Mouse (Mus musculus) forebrain, postnatal 0 days (tissue): Measurements from ENCODE around the gene Ehd2. TPM values are rescaled to one million over a fixed set of nuclear protein-coding genes. Genes with fewer than 3 reads are reported as not detected.

ENCODE experiments used
- ATAC-seq: fragments of 200-750 bp; cut with Nextera tagmentation; 2 replicates; pipeline ENCODE4 v1.8.0; 2017; ENCODE audit warnings: mild to moderate bottlenecking, moderate library complexity
- DNase-seq: peaks from one replicate; pipeline ENCODE4 v3.0.0-alpha.2; 2015
- H3K27ac ChIP-seq: fragments of 300-500 bp; sonication (generic); 2 replicates; pipeline ENCODE4 v1.5.1; 2014; ENCODE audit warnings: low read depth, mild to moderate bottlenecking, antibody characterized with exemption, low read length, moderate library complexity, mixed read lengths
- H3K27me3 ChIP-seq: fragments of 300-500 bp; sonication (generic); 2 replicates; pipeline ENCODE4 v1.6.1; 2014; ENCODE audit warnings: mild to moderate bottlenecking, low read length, mixed read lengths; ENCODE audit not compliant: insufficient read depth
- H3K36me3 ChIP-seq: fragments of 300-500 bp; sonication (generic); 2 replicates; pipeline ENCODE4 v1.6.1; 2014; ENCODE audit warnings: mild to moderate bottlenecking, moderate library complexity; ENCODE audit not compliant: insufficient read depth
- H3K4me1 ChIP-seq: fragments of 300-500 bp; sonication (generic); 2 replicates; pipeline ENCODE4 v1.6.1; 2014; ENCODE audit warnings: antibody characterized with exemption; ENCODE audit not compliant: insufficient read depth
- H3K4me2 ChIP-seq: fragments of 300-500 bp; sonication (generic); 2 replicates; pipeline ENCODE4 v1.6.1; 2014; ENCODE audit warnings: low read depth, mild to moderate bottlenecking, moderate library complexity
- H3K4me3 ChIP-seq: fragments of 300-500 bp; sonication (generic); 2 replicates; pipeline ENCODE4 v1.5.1; 2014; ENCODE audit warnings: low read depth, low read length, mixed read lengths
- H3K9ac ChIP-seq: fragments of 300-500 bp; sonication (generic); 2 replicates; pipeline ENCODE4 v1.6.1; 2014; ENCODE audit warnings: mild to moderate bottlenecking
- H3K9me3 ChIP-seq: fragments of 300-500 bp; sonication (generic); 2 replicates; pipeline ENCODE4 v1.6.1; 2016; ENCODE audit warnings: low read length
- CTCF ChIP-seq: sonication (generic); IDR thresholded peaks from 2 replicates; pipeline ENCODE4 v1.5.1; 2016; ENCODE audit warnings: antibody characterized with exemption, control low read depth, low read depth
- WGBS: fragments of 180-500 bp; shearing (Covaris S2); extraction: QIAGEN DNeasy Blood & Tissue Kit; methylation state at CpG from one replicate; pipeline ENCODE4 v1.1.7; 2014; 5-methylcytosine and 5-hydroxymethylcytosine counted together
- polyA plus RNA-seq: library from polyadenylated mRNA; unstranded; fragments of >200 nt; fragmentation: Nextera tagmentation; extraction: Ambion mirVana; gene quantifications from 2 replicates; pipeline ENCODE4 v1.2.1, GENCODE M21; 2015
- total RNA-seq: library from RNA; depleted of rRNA; stranded (reverse); fragments of >200 nt; gene quantifications from 2 replicates; pipeline ENCODE4 v1.2.3, GENCODE M21; 2014

Ehd2 gene
- total and polyA plus RNA-seq, 2 experiments from 2014 or later: 3.5 to 5.0 TPM

- Histone ChIP-seq H3K9me3 (no peaks in the 10 kb centered on the region), H3K27ac (no peak overlapping the region), H3K4me3 (no peak overlapping the region), H3K4me2 (no peak overlapping the region), H3K27me3 (no peaks in the 10 kb centered on the region), H3K36me3 (peaks cover 68% of the 10 kb centered on the region), H3K4me1 (no peaks in the 10 kb centered on the region), H3K9ac (no peak overlapping the region)
- DNase-seq: peak; percentile 31
- peak; percentile 81 for TF ChIP-seq CTCF
- peak; percentile 54; the same call in 1 of the 2 replicates for ATAC-seq
- 85% methylated on average over 4 of the region's 4 CpGs for WGBS
Observed at GRCm38 (mm10) chr7:15975904-15976303, 8.5 kb upstream of the Ehd2 start.

GRCm38 (mm10) chr7:15975451-15975850 lies 8.1 kb upstream of the Ehd2 start:
- Histone ChIP-seq H3K4me2 (no peak overlapping the region), H3K27ac (no peak overlapping the region), H3K9me3 (no peaks in the 10 kb centered on the region), H3K4me1 (no peaks in the 10 kb centered on the region), H3K4me3 (no peak overlapping the region), H3K27me3 (no peaks in the 10 kb centered on the region), H3K36me3 (peaks cover 68% of the 10 kb centered on the region), H3K9ac (no peak overlapping the region)
- no peak for TF ChIP-seq CTCF
- ATAC-seq (no peak), DNase-seq (no peak)
- WGBS: 89% methylated on average over 10 of the region's 10 CpGs

GRCm38 (mm10) chr7:15974712-15975111 lies 7.3 kb upstream of the Ehd2 start:
- ATAC-seq (peak; percentile 13; the same call in 1 of the 2 replicates), DNase-seq (peak; percentile 59)
- Histone ChIP-seq H3K9ac (no peak overlapping the region), H3K27me3 (no peaks in the 10 kb centered on the region), H3K27ac (no peak overlapping the region), H3K36me3 (peaks cover 68% of the 10 kb centered on the region), H3K4me2 (no peak overlapping the region), H3K4me1 (no peaks in the 10 kb centered on the region), H3K9me3 (no peaks in the 10 kb centered on the region), H3K4me3 (no peak overlapping the region)
- 45% methylated on average over 5 of the region's 5 CpGs for WGBS
- TF ChIP-seq CTCF: peak; percentile 78

- H3K9ac ChIP-seq: no peak overlapping the region
- no peaks in the 10 kb centered on the region for H3K9me3 ChIP-seq
- H3K4me3 ChIP-seq: no peak overlapping the region
- ATAC-seq (no peak), DNase-seq (no peak)
- no peaks in the 10 kb centered on the region for H3K27me3 ChIP-seq
- peaks cover 53% of the 10 kb centered on the region for H3K36me3 ChIP-seq
- 61% methylated on average over 25 of the region's 25 CpGs for WGBS
- no peaks in the 10 kb centered on the region for H3K4me1 ChIP-seq
- TF ChIP-seq CTCF: no peak
- no peak overlapping the region for H3K27ac ChIP-seq
- H3K4me2 ChIP-seq: no peak overlapping the region
Observed at GRCm38 (mm10) chr7:15972247-15972646, 4.9 kb upstream of the Ehd2 start.

- Histone ChIP-seq H3K27me3 (no peaks in the 10 kb centered on the region), H3K36me3 (peaks cover 33% of the 10 kb centered on the region), H3K4me2 (no peak overlapping the region), H3K4me1 (no peaks in the 10 kb centered on the region), H3K27ac (no peak overlapping the region), H3K9ac (no peak overlapping the region), H3K9me3 (no peaks in the 10 kb centered on the region), H3K4me3 (no peak overlapping the region)
- WGBS: 86% methylated on average over 3 of the region's 3 CpGs
- peak; percentile 34; the same call in 1 of the 2 replicates for TF ChIP-seq CTCF
- no peak for ATAC-seq
- no peak for DNase-seq
Observed at GRCm38 (mm10) chr7:15969674-15970073, 2.3 kb upstream of the Ehd2 start.

- peaks cover 20% of the 10 kb centered on the region for H3K36me3 ChIP-seq
- no peak for DNase-seq
- no peak for ATAC-seq
- no peak overlapping the region for H3K27ac ChIP-seq
- TF ChIP-seq CTCF: no peak
- WGBS: 87% methylated on average over 8 of the region's 8 CpGs
- H3K4me3 ChIP-seq: no peak overlapping the region
- no peak overlapping the region for H3K4me2 ChIP-seq
- no peak overlapping the region for H3K9ac ChIP-seq
- H3K9me3 ChIP-seq: no peaks in the 10 kb centered on the region
- no peaks in the 10 kb centered on the region for H3K27me3 ChIP-seq
- no peaks in the 10 kb centered on the region for H3K4me1 ChIP-seq
Observed at GRCm38 (mm10) chr7:15968322-15968721, 955 bp upstream of the Ehd2 start.

GRCm38 (mm10) chr7:15966489-15966888 lies 878 bp downstream of the Ehd2 start:
- ATAC-seq (no peak), DNase-seq (no peak)
- no peaks in the 10 kb centered on the region for H3K9me3 ChIP-seq
- peaks cover 4% of the 10 kb centered on the region; the same call in 1 of the 2 replicates for H3K36me3 ChIP-seq
- TF ChIP-seq CTCF: no peak
- no peaks in the 10 kb centered on the region for H3K27me3 ChIP-seq
- H3K27ac ChIP-seq: no peak overlapping the region
- H3K4me3 ChIP-seq: no peak overlapping the region
- no peak overlapping the region for H3K4me2 ChIP-seq
- WGBS: 79% methylated on average over 3 of the region's 3 CpGs
- H3K4me1 ChIP-seq: no peaks in the 10 kb centered on the region
- no peak overlapping the region for H3K9ac ChIP-seq
